41 mouse cellular contexts compared by ENCODE assay signal in genomic region chr9:39127326-39127725, GRCm38 (mm10). TPM values are rescaled to one million over a fixed set of nuclear protein-coding genes. Genes with fewer than 3 reads are reported as not detected.
"Had no signal": no experiment of that assay in that cellular context is flagged by ENCODE, and none has a peak within 500 bp of the region (broad histone marks: within the 10 kb centered on the region; RNA-seq: fewer than 3 reads in every experiment).

No protein-coding gene starts in this region.

- H3K27me3 ChIP-seq: heart, embryonic 13.5 days; heart, embryonic 15.5 days; hindbrain, embryonic 12.5 days; hindbrain, embryonic 13.5 days; hindbrain, embryonic 15.5 days; intestine, embryonic 15.5 days; kidney, embryonic 15.5 days had no signal

- H3K9me3 ChIP-seq: heart, embryonic 15.5 days; hindbrain, embryonic 10.5 days; hindbrain, embryonic 12.5 days; hindbrain, embryonic 13.5 days; intestine, embryonic 15.5 days; kidney, embryonic 15.5 days had no signal

- H3K4me1 ChIP-seq: heart, embryonic 13.5 days; heart, embryonic 15.5 days; hindbrain, embryonic 10.5 days; hindbrain, embryonic 12.5 days; hindbrain, embryonic 13.5 days; hindbrain, embryonic 15.5 days; intestine, embryonic 15.5 days; kidney, embryonic 15.5 days had no signal

- H3K9ac ChIP-seq: heart, embryonic 13.5 days; heart, embryonic 15.5 days; hindbrain, embryonic 12.5 days; hindbrain, embryonic 13.5 days; hindbrain, embryonic 14.5 days; hindbrain, embryonic 15.5 days; intestine, embryonic 15.5 days; kidney, embryonic 15.5 days had no signal

- DNase-seq: heart, postnatal 10 days; heart, postnatal 14 days; heart, postnatal 36 days; heart, postnatal 4 days; kidney, adult 11 months; kidney, adult 18-20 months; kidney, adult 2 months; kidney, adult 8-10 months; kidney, adult 9 months; kidney, postnatal 10 days; kidney, postnatal 14 days; kidney, postnatal 25 days; kidney, postnatal 36 days; kidney, postnatal 4 days; layer of hippocampus, adult 9-11 months; layer of hippocampus, postnatal 36 days had no signal

- H3K36me3 ChIP-seq: heart, embryonic 13.5 days; heart, embryonic 15.5 days; hindbrain, embryonic 10.5 days; hindbrain, embryonic 12.5 days; hindbrain, embryonic 13.5 days; hindbrain, embryonic 15.5 days; intestine, embryonic 15.5 days; kidney, embryonic 15.5 days had no signal

- ATAC-seq: hindbrain, embryonic 16.5 days; hindbrain, postnatal 0 days; inflammation-experienced regulatory T-cells, adult 6 months; intestine, embryonic 15.5 days; intestine, embryonic 16.5 days; intestine, postnatal 0 days had no signal

- H3K4me2 ChIP-seq: heart, embryonic 13.5 days; heart, embryonic 15.5 days; hindbrain, embryonic 12.5 days; hindbrain, embryonic 13.5 days; hindbrain, embryonic 14.5 days; hindbrain, embryonic 15.5 days; intestine, embryonic 15.5 days; kidney, embryonic 15.5 days had no signal

- H3K4me3 ChIP-seq: heart, embryonic 13.5 days; heart, embryonic 15.5 days; hindbrain, embryonic 10.5 days; hindbrain, embryonic 12.5 days; hindbrain, embryonic 13.5 days; hindbrain, embryonic 15.5 days; intestine, embryonic 15.5 days; kidney, embryonic 15.5 days; layer of hippocampus, adult 2 months; left cerebral cortex, adult 2 months had no signal

- H3K27ac ChIP-seq: heart, embryonic 13.5 days; heart, embryonic 15.5 days; hindbrain, embryonic 10.5 days; hindbrain, embryonic 12.5 days; hindbrain, embryonic 13.5 days; hindbrain, embryonic 14.5 days; hindbrain, embryonic 15.5 days; hindbrain, postnatal 0 days; intestine, embryonic 15.5 days; kidney, embryonic 15.5 days; kidney, postnatal 0 days; layer of hippocampus, adult 2 months; left cerebral cortex, adult 2 months had no signal

RNA-seq across cellular contexts. Expression of gene Olfr27, which starts 0.6 kb away (rescaled TPM):
- polyA plus RNA-seq: heart, embryonic 13.5 days; heart, embryonic 14.5 days; heart, embryonic 15.5 days; heart, embryonic 16.5 days; heart, postnatal 0 days; hindbrain, embryonic 10.5 days; hindbrain, embryonic 11.5 days; hindbrain, embryonic 12.5 days; hindbrain, embryonic 13.5 days; hindbrain, embryonic 14.5 days; hindbrain, embryonic 15.5 days; hindbrain, embryonic 16.5 days; hindbrain, postnatal 0 days; inflammation-experienced regulatory T-cells, adult 6 months; intestine, embryonic 14.5 days; intestine, embryonic 15.5 days; intestine, embryonic 16.5 days; intestine, postnatal 0 days; kidney, adult 2 months; kidney, embryonic 14.5 days; kidney, embryonic 15.5 days; kidney, embryonic 16.5 days; kidney, postnatal 0 days; large intestine, adult 2 months had no signal

RNA-seq across cellular contexts. Expression of gene Olfr943, which starts 38.8 kb away (rescaled TPM):
- polyA plus RNA-seq: heart, embryonic 13.5 days; heart, embryonic 14.5 days; heart, embryonic 15.5 days; heart, embryonic 16.5 days; heart, postnatal 0 days; hindbrain, embryonic 10.5 days; hindbrain, embryonic 11.5 days; hindbrain, embryonic 12.5 days; hindbrain, embryonic 13.5 days; hindbrain, embryonic 14.5 days; hindbrain, embryonic 15.5 days; hindbrain, embryonic 16.5 days; hindbrain, postnatal 0 days; intestine, embryonic 14.5 days; intestine, embryonic 15.5 days; intestine, embryonic 16.5 days; intestine, postnatal 0 days; kidney, adult 2 months; kidney, embryonic 14.5 days; kidney, embryonic 15.5 days; kidney, embryonic 16.5 days; kidney, postnatal 0 days; large intestine, adult 2 months had no signal

RNA-seq across cellular contexts. Expression of gene Olfr938, which starts 48.6 kb away (rescaled TPM):
- polyA plus RNA-seq: heart, embryonic 13.5 days; heart, embryonic 14.5 days; heart, embryonic 15.5 days; heart, embryonic 16.5 days; heart, postnatal 0 days; hindbrain, embryonic 10.5 days; hindbrain, embryonic 11.5 days; hindbrain, embryonic 12.5 days; hindbrain, embryonic 13.5 days; hindbrain, embryonic 14.5 days; hindbrain, embryonic 15.5 days; hindbrain, embryonic 16.5 days; hindbrain, postnatal 0 days; inflammation-experienced regulatory T-cells, adult 6 months; intestine, embryonic 14.5 days; intestine, embryonic 15.5 days; intestine, embryonic 16.5 days; intestine, postnatal 0 days; kidney, adult 2 months; kidney, embryonic 14.5 days; kidney, embryonic 15.5 days; kidney, embryonic 16.5 days; kidney, postnatal 0 days; large intestine, adult 2 months had no signal
